Mouse (Mus musculus): Measurements from ENCODE around the gene Gm38431. TPM values are rescaled to one million over a fixed set of nuclear protein-coding genes. Genes with fewer than 3 reads are reported as not detected.

Gm38431 gene
- polyA plus RNA-seq, 1 experiment from 2014 or later: 2.2 TPM

GRCm38 (mm10) chr9:21035586-21035985 lies 56.2 kb downstream of the Gm38431 start:
- WGBS: 23% methylated on average over 9 of the region's 9 CpGs
- Histone ChIP-seq H3K9me3 (replicated peaks) (no peaks in the 10 kb centered on the region), H3K4me2 (no peak overlapping the region), H3K36me3 (no peaks in the 10 kb centered on the region), H3K27ac (no peak overlapping the region), H3K9ac (no peak overlapping the region), H3K4me3 (replicated peaks) (no peak overlapping the region), H3K4me1 (peaks cover 78% of the 10 kb centered on the region), H3K27me3 (peaks cover 89% of the 10 kb centered on the region)
- ATAC-seq (replicated peaks; ENCODE audit: low FRiP score): no peak

GRCm38 (mm10) chr9:21034481-21035085 lies 57.2 kb downstream of the Gm38431 start:
- Histone ChIP-seq H3K27me3 (peaks cover 86% of the 10 kb centered on the region), H3K27ac (no peak overlapping the region), H3K9ac (no peak overlapping the region), H3K4me1 (peaks cover 84% of the 10 kb centered on the region), H3K9me3 (replicated peaks) (no peaks in the 10 kb centered on the region), H3K4me3 (replicated peaks) (peak overlapping the region; percentile 12), H3K4me2 (peak overlapping the region; percentile 24; the same call in 1 of the 2 replicates), H3K36me3 (no peaks in the 10 kb centered on the region)
- no peak for ATAC-seq (replicated peaks; ENCODE audit: low FRiP score)
- WGBS: 5% methylated on average over 17 of the region's 17 CpGs

- peak overlapping the region; percentile 58 for H3K4me3 ChIP-seq (replicated peaks)
- H3K9ac ChIP-seq: peak overlapping the region; percentile 25
- H3K9me3 ChIP-seq (replicated peaks): no peaks in the 10 kb centered on the region
- H3K4me2 ChIP-seq: peak overlapping the region; percentile 98
- H3K27ac ChIP-seq: no peak overlapping the region
- under 1% methylated on average over 34 of the region's 34 CpGs for WGBS
- H3K4me1 ChIP-seq: peaks cover 85% of the 10 kb centered on the region
- peaks cover 84% of the 10 kb centered on the region for H3K27me3 ChIP-seq
- ATAC-seq (replicated peaks; ENCODE audit: low FRiP score): peak; percentile 74
- no peaks in the 10 kb centered on the region for H3K36me3 ChIP-seq
Measured at GRCm38 (mm10) chr9:21033136-21033535, 58.7 kb downstream of the Gm38431 start.

GRCm38 (mm10) chr9:21032491-21032890 lies 59.3 kb downstream of the Gm38431 start:
- no peaks in the 10 kb centered on the region for H3K36me3 ChIP-seq
- 0 out of 2 replicates have a peak overlapping the region, but pooled peaks have one; percentile 2 for H3K9ac ChIP-seq
- 2% methylated on average over 7 of the region's 7 CpGs for WGBS
- H3K27me3 ChIP-seq: peaks cover 81% of the 10 kb centered on the region
- peak overlapping the region; percentile 98 for H3K4me2 ChIP-seq
- no peak overlapping the region for H3K27ac ChIP-seq
- peak overlapping the region; percentile 58 for H3K4me3 ChIP-seq (replicated peaks)
- ATAC-seq (replicated peaks; ENCODE audit: low FRiP score): no peak
- no peaks in the 10 kb centered on the region for H3K9me3 ChIP-seq (replicated peaks)
- H3K4me1 ChIP-seq: peaks cover 79% of the 10 kb centered on the region

GRCm38 (mm10) chr9:21031896-21032351 lies 59.9 kb downstream of the Gm38431 start, which contains the start of gene Icam5:
Icam5 (plus strand) TSS chr9:21032073.
- peak within 1 kb of the TSS; percentile 58 for H3K4me3 ChIP-seq (replicated peaks)
- 0 out of 2 replicates have a peak, but pooled peaks have one; percentile 0 for ATAC-seq (replicated peaks; ENCODE audit: low FRiP score)
- H3K9me3 ChIP-seq (replicated peaks): no peaks in the 10 kb centered on the region
- WGBS: under 1% methylated on average over 35 of the region's 35 CpGs
- peak within 1 kb of the TSS; percentile 98 for H3K4me2 ChIP-seq
- peaks cover 73% of the 10 kb centered on the region for H3K4me1 ChIP-seq
- H3K9ac ChIP-seq: peak within 1 kb of the TSS; percentile 25
- H3K27ac ChIP-seq: peak within 1 kb of the TSS; percentile 41; the same call in 1 of the 2 replicates
- H3K36me3 ChIP-seq: no peaks in the 10 kb centered on the region
- H3K27me3 ChIP-seq: peaks cover 81% of the 10 kb centered on the region

GRCm38 (mm10) chr9:21031251-21031895 lies 60.4 kb downstream of the Gm38431 start:
- peaks cover 78% of the 10 kb centered on the region for H3K27me3 ChIP-seq
- no peak overlapping the region; the same call in 1 of the 2 replicates for H3K9ac ChIP-seq
- H3K27ac ChIP-seq: peak overlapping the region; percentile 41; the same call in 1 of the 2 replicates
- peak overlapping the region; percentile 58 for H3K4me3 ChIP-seq (replicated peaks)
- H3K36me3 ChIP-seq: no peaks in the 10 kb centered on the region
- WGBS: under 1% methylated on average over 36 of the region's 36 CpGs
- no peaks in the 10 kb centered on the region for H3K9me3 ChIP-seq (replicated peaks)
- H3K4me1 ChIP-seq: peaks cover 68% of the 10 kb centered on the region
- peak; percentile 34 for ATAC-seq (replicated peaks; ENCODE audit: low FRiP score)
- peak overlapping the region; percentile 98 for H3K4me2 ChIP-seq

GRCm38 (mm10) chr9:21030781-21031250 lies 61.0 kb downstream of the Gm38431 start:
- 0% methylated on average over 13 of the region's 13 CpGs for WGBS
- Histone ChIP-seq H3K9me3 (replicated peaks) (no peaks in the 10 kb centered on the region), H3K4me2 (peak overlapping the region; percentile 98), H3K36me3 (no peaks in the 10 kb centered on the region), H3K27me3 (peaks cover 73% of the 10 kb centered on the region), H3K4me3 (replicated peaks) (peak overlapping the region; percentile 58), H3K27ac (peak overlapping the region; percentile 41; the same call in 1 of the 2 replicates), H3K9ac (no peak overlapping the region; the same call in 1 of the 2 replicates), H3K4me1 (peaks cover 62% of the 10 kb centered on the region)
- ATAC-seq (replicated peaks; ENCODE audit: low FRiP score): peak; percentile 61

GRCm38 (mm10) chr9:21030055-21030600 lies 61.7 kb downstream of the Gm38431 start:
- Histone ChIP-seq H3K9ac (no peak overlapping the region), H3K36me3 (no peaks in the 10 kb centered on the region), H3K27me3 (peaks cover 66% of the 10 kb centered on the region), H3K27ac (no peak overlapping the region), H3K4me3 (replicated peaks) (peak overlapping the region; percentile 58), H3K9me3 (replicated peaks) (no peaks in the 10 kb centered on the region), H3K4me1 (peaks cover 57% of the 10 kb centered on the region), H3K4me2 (peak overlapping the region; percentile 98)
- ATAC-seq (replicated peaks; ENCODE audit: low FRiP score): no peak
- 23% methylated on average over 22 of the region's 22 CpGs for WGBS

GRCm38 (mm10) chr9:21029291-21030054 lies 62.3 kb downstream of the Gm38431 start, which contains the start of gene Icam4:
Icam4 (plus strand) TSS chr9:21029373.
- Histone ChIP-seq H3K9me3 (replicated peaks) (no peaks in the 10 kb centered on the region), H3K36me3 (no peaks in the 10 kb centered on the region), H3K9ac (peak within 1 kb of the TSS; percentile 46), H3K27ac (no peak within 1 kb of the TSS), H3K27me3 (peaks cover 59% of the 10 kb centered on the region), H3K4me2 (peak within 1 kb of the TSS; percentile 98), H3K4me1 (peaks cover 50% of the 10 kb centered on the region), H3K4me3 (replicated peaks) (peak within 1 kb of the TSS; percentile 58)
- 3% methylated on average over 37 of the region's 37 CpGs for WGBS
- peak; percentile 34; the same call in 1 of the 2 replicates for ATAC-seq (replicated peaks; ENCODE audit: low FRiP score)

- peak overlapping the region; percentile 58; the same call in 1 of the 2 replicates for H3K4me3 ChIP-seq (replicated peaks)
- H3K27me3 ChIP-seq: peaks cover 52% of the 10 kb centered on the region
- H3K9me3 ChIP-seq (replicated peaks): no peaks in the 10 kb centered on the region
- no peak overlapping the region for H3K4me2 ChIP-seq
- H3K27ac ChIP-seq: no peak overlapping the region
- no peak overlapping the region for H3K9ac ChIP-seq
- H3K36me3 ChIP-seq: no peaks in the 10 kb centered on the region
- no peak for ATAC-seq (replicated peaks; ENCODE audit: low FRiP score)
- WGBS: 63% methylated on average over 6 of the region's 6 CpGs
- H3K4me1 ChIP-seq: peaks cover 47% of the 10 kb centered on the region
Measured at GRCm38 (mm10) chr9:21028560-21029110, 63.2 kb downstream of the Gm38431 start.

- Histone ChIP-seq H3K4me1 (peaks cover 39% of the 10 kb centered on the region), H3K9me3 (replicated peaks) (no peaks in the 10 kb centered on the region)
- 54% methylated on average over 8 of the region's 8 CpGs for WGBS
Measured at GRCm38 (mm10) chr9:21027774-21028290, 64.0 kb downstream of the Gm38431 start.

More at GRCm38 (mm10) chr9:21027774-21028290, 64.0 kb downstream of the Gm38431 start:
- Histone ChIP-seq H3K4me3 (replicated peaks) (no peak overlapping the region), H3K36me3 (no peaks in the 10 kb centered on the region), H3K4me2 (no peak overlapping the region), H3K27ac (no peak overlapping the region), H3K27me3 (peaks cover 44% of the 10 kb centered on the region), H3K9ac (no peak overlapping the region)
- ATAC-seq (replicated peaks; ENCODE audit: low FRiP score): no peak

All from kidney, embryonic 15.5 days (tissue).